Mouse (Mus musculus) embryonic fibroblast, embryonic 13.5 days (primary cell): ENCODE measurements at regions not wholly inside any gene's neighbourhood (a gene's known extent, or its start where the extent isn't known, plus 50 kb on each side); places are given as distances from the start of the nearest gene placed in this dataset.

Experiments
- H3K27ac ChIP-seq: 2 replicates; pipeline ENCODE4 v1.5.1; 2012; ENCODE audit warnings: low read length, control low read depth, inconsistent platforms; ENCODE audit not compliant: insufficient read depth
- H3K4me1 ChIP-seq: 2 replicates; pipeline ENCODE4 v1.6.1; 2011; ENCODE audit warnings: low read length; ENCODE audit not compliant: control insufficient read depth, insufficient read depth
- H3K4me3 ChIP-seq: 2 replicates; pipeline ENCODE4 v1.5.1; 2011; ENCODE audit warnings: mild to moderate bottlenecking, control low read depth, low read length; ENCODE audit not compliant: insufficient read depth
- CTCF ChIP-seq: IDR thresholded peaks from 2 replicates; pipeline ENCODE4 v1.5.1; 2011; ENCODE audit warnings: mild to moderate bottlenecking, control low read depth, low read length, moderate library complexity, borderline replicate concordance; ENCODE audit not compliant: insufficient read depth
- POLR2A ChIP-seq: IDR thresholded peaks from 2 replicates; pipeline ENCODE4 v1.6.1; 2011; ENCODE audit warnings: low read depth, mild to moderate bottlenecking, control low read depth, low read length, moderate library complexity

- no peaks in the 10 kb centered on the region for H3K4me1 ChIP-seq
- H3K27ac ChIP-seq: no peak overlapping the region
- TF ChIP-seq POLR2A (no peak), CTCF (no peak)
- H3K4me3 ChIP-seq: no peak overlapping the region
These were observed 673.0 kb downstream of the Zfp706 start for GRCm38 (mm10) chr15:36334436-36335113.

GRCm38 (mm10) chr15:36333857-36334256 lies 673.7 kb downstream of the Zfp706 start:
- Histone ChIP-seq H3K27ac (no peak overlapping the region), H3K4me1 (no peaks in the 10 kb centered on the region), H3K4me3 (no peak overlapping the region)
- no peak for TF ChIP-seq CTCF
- TF ChIP-seq POLR2A: no peak

GRCm38 (mm10) chr15:36333265-36333664 lies 674.3 kb downstream of the Zfp706 start:
- Histone ChIP-seq H3K4me3 (no peak overlapping the region), H3K4me1 (no peaks in the 10 kb centered on the region), H3K27ac (no peak overlapping the region)
- TF ChIP-seq CTCF (no peak), POLR2A (no peak)
